ENCODE assay signal across 8 mouse cellular contexts in the genomic region with DNA sequence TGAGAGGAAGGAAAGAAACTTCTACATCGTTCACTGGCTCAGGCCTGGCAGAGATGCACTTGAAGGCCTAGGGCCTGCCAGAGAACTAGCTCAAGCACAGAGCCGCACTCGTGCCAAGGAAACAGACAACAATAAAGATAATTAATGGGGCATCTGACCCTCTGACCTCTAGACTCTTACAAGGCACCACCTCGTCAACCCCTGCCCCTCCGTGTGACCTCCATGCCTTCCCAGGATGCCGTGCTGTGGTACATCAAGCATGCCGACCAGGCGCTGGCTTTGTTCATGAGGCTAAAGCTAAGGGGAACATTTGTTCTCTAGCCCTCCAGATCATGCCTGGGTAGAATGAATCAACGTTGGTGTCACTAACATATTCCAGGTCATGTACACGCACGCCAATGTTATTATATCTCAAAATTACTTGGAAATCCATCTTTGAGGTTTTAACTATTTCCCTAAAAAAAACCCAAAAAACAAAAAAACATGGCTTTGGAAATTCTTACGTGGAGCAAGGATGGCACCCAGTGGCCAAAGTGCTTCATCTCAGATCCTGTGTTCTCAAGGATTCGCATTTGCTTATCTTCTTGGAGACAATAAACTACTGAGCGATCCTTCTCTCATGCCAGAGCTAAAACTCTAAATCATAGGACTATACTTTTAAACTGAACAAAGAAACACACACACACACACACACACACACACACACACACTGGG.
A peak's percentile ranks its signal among the peaks of the same experiment; 100 is the strongest.
DNase-seq lines count a peak whose midpoint lies in the region; ATAC-seq lines count a peak whose summit lies in the region.

No protein-coding gene starts in this region.

- DNase-seq in adrenal gland, postnatal 14 days: peak; percentile 64
- DNase-seq in adrenal gland, postnatal 4 days (ENCODE audit: low spot score in 2 of 2): no peak
- peak; percentile 21 to 29 for DNase-seq in layer of hippocampus, postnatal 10 days (ENCODE audit: low spot score in 2 of 2)
- DNase-seq in layer of hippocampus, adult 8-10 months (ENCODE audit: low spot score in 2 of 2): no peak
- peak; percentile 78 for DNase-seq in midbrain, embryonic 14.5 days
- DNase-seq in thymus, postnatal 0 days (ENCODE audit: low spot score): no peak
- DNase-seq in liver, embryonic 11.5 days (ENCODE audit: low spot score): no peak

- no peak overlapping the region for H3K4me3 ChIP-seq in embryonic facial prominence, embryonic 12.5 days
- H3K4me3 ChIP-seq in midbrain, embryonic 14.5 days (replicated peaks; ENCODE audit: low read depth, low read length): no peak overlapping the region
- no peak overlapping the region for H3K4me3 ChIP-seq in liver, embryonic 11.5 days (ENCODE audit: low read depth, low read length)

- H3K27ac ChIP-seq in embryonic facial prominence, embryonic 12.5 days: no peak overlapping the region
- H3K27ac ChIP-seq in midbrain, embryonic 14.5 days (replicated peaks; ENCODE audit: low read depth, low read length): no peak overlapping the region
- H3K27ac ChIP-seq in liver, embryonic 11.5 days (ENCODE audit: low read depth, low read length): no peak overlapping the region

- ATAC-seq in embryonic facial prominence, embryonic 12.5 days (ENCODE audit: insufficient number of reproducible peaks, insufficient read depth, low FRiP score, low TSS enrichment): no peak
- no peak for ATAC-seq in midbrain, embryonic 14.5 days (ENCODE audit: low FRiP score, low TSS enrichment)
- ATAC-seq in liver, embryonic 11.5 days (replicated peaks; ENCODE audit: low FRiP score): no peak

- 46% methylated on average over 14 of the region's 14 CpGs for WGBS in embryonic facial prominence, embryonic 12.5 days
- WGBS in midbrain, embryonic 14.5 days: 44% methylated on average over 14 of the region's 14 CpGs
- WGBS in liver, embryonic 11.5 days: 57% methylated on average over 14 of the region's 14 CpGs

- no peaks in the 10 kb centered on the region for H3K4me1 ChIP-seq in embryonic facial prominence, embryonic 12.5 days
- H3K4me1 ChIP-seq in midbrain, embryonic 14.5 days (ENCODE audit: control insufficient read depth, insufficient read depth, low read length): 0 out of 2 replicates have a peak, but pooled peaks cover 3% of the 10 kb centered on the region
- H3K4me1 ChIP-seq in liver, embryonic 11.5 days (replicated peaks; ENCODE audit: control insufficient read depth, insufficient read depth, low read length): no peaks in the 10 kb centered on the region

- no peaks in the 10 kb centered on the region for H3K36me3 ChIP-seq in embryonic facial prominence, embryonic 12.5 days
- no peaks in the 10 kb centered on the region for H3K36me3 ChIP-seq in midbrain, embryonic 14.5 days (ENCODE audit: control insufficient read depth, insufficient read depth, low read length)
- no peaks in the 10 kb centered on the region for H3K36me3 ChIP-seq in liver, embryonic 11.5 days (ENCODE audit: control insufficient read depth, insufficient read depth, low read length)

- no peaks in the 10 kb centered on the region for H3K27me3 ChIP-seq in embryonic facial prominence, embryonic 12.5 days
- no peaks in the 10 kb centered on the region for H3K27me3 ChIP-seq in midbrain, embryonic 14.5 days (ENCODE audit: control insufficient read depth, insufficient read depth, low read length)
- H3K27me3 ChIP-seq in liver, embryonic 11.5 days (replicated peaks; ENCODE audit: control insufficient read depth, insufficient read depth, low read length): no peaks in the 10 kb centered on the region

- H3K9me3 ChIP-seq in embryonic facial prominence, embryonic 12.5 days: no peaks in the 10 kb centered on the region
- H3K9me3 ChIP-seq in midbrain, embryonic 14.5 days (ENCODE audit: control insufficient read depth, low read length): no peaks in the 10 kb centered on the region
- H3K9me3 ChIP-seq in liver, embryonic 11.5 days (ENCODE audit: control insufficient read depth, low read length): no peaks in the 10 kb centered on the region

- peak overlapping the region; percentile 7; the same call in 1 of the 2 replicates for H3K9ac ChIP-seq in embryonic facial prominence, embryonic 12.5 days
- H3K9ac ChIP-seq in midbrain, embryonic 14.5 days (replicated peaks; ENCODE audit: low read length): no peak overlapping the region
- no peak overlapping the region for H3K9ac ChIP-seq in liver, embryonic 11.5 days (ENCODE audit: low read depth, low read length)

- H3K4me2 ChIP-seq in embryonic facial prominence, embryonic 12.5 days (replicated peaks): no peak overlapping the region
- no peak overlapping the region for H3K4me2 ChIP-seq in midbrain, embryonic 14.5 days (ENCODE audit: low read length)
- no peak overlapping the region for H3K4me2 ChIP-seq in liver, embryonic 11.5 days

Comparison
In these comparisons a context has a peak if more than half of its experiments do, and no peak if none do; other contexts are left out.
1. DNase-seq: peak in adrenal gland, postnatal 14 days (single experiment), layer of hippocampus, postnatal 10 days (2 of 2) and midbrain, embryonic 14.5 days (single experiment); none in adrenal gland, postnatal 4 days (0 of 2), layer of hippocampus, adult 8-10 months (0 of 2), thymus, postnatal 0 days (single experiment) and liver, embryonic 11.5 days (single experiment).